Mouse (Mus musculus) adrenal gland, postnatal 4 days (tissue): ENCODE data around the gene Gm2007. TPM values are rescaled to one million over a fixed set of nuclear protein-coding genes. Genes with fewer than 3 reads are reported as not detected.
"Not testable (repeated sequence)": the region's sequence is repeated elsewhere in the genome, so short reads cannot be mapped to it uniquely, and the experiment has no call there.

Source experiments
- DNase-seq, 2 experiments: peaks; one replicate each; pipeline ENCODE4 v3.0.0; 2021 to 2022; ENCODE audit warnings: low spot score in 2 of 2, mixed read lengths in 2 of 2
- long read RNA-seq, 2 experiments: library from polyadenylated mRNA; stranded (forward); transcript quantifications; one replicate each; pipeline ENCODE4 v2.0.0; 2021
- total RNA-seq, 2 experiments: library from RNA; stranded (reverse); gene quantifications; 2 replicates each; pipeline ENCODE4 v1.2.3; 2021

Gene Gm2007
- not detected for total RNA-seq
- long read RNA-seq, experiment 1, partial matches to known transcripts, result 0 of 2 reads
- long read RNA-seq, experiment 1, other reads (novel, unspliced or antisense), result 2 of 2 reads
- long read RNA-seq, experiment 2, partial matches to known transcripts, result 0 of 3 reads
- long read RNA-seq, experiment 2, other reads (novel, unspliced or antisense), result 3 of 3 reads

DNA sequence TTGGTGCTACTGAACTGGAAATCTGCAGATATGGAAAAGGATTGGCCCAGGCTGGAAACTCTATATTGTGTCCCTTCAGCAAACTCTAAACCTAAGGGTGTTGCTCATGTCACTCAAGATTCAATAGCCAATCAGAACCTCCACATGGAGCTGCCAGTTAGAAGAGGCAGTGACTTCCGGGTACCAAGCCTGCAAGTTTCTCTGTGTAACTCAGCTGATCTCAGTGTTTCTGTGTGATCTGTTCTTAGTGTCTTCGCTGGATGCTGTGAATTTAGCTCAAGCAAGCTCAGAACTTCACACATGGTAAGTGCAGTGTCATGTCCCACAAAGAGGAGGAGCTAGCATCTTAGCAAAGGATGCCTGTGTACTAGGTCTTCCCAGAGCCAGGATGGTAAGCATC lies at the start of gene Gm2007:
TSS of gene Gm2007 (plus strand) at position 301 of the 400 bp plus-strand sequence.
- DNase-seq, result not testable (repeated sequence)

DNA sequence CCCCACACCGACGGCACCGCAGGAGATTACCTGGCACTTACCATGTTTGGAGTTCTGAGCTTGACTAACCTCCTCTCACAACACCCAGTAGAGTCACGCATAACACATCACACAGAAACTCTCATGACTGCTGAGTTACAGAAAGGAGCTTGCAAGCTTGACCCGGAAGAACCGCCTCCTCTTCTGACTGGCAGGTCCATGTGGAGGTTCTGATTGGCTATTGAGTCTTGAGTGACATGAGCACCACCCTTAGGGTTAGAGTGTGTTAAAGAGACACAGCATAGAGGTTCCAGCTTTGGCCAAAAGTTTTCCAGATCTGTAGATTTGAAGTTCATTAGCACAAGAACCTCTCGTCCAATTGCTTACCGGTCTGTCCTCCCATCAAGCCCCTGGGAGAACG lies 37.8 kb upstream of the Gm2007 start, which contains the start of gene Zfp969:
TSS of gene Zfp969 (minus strand) at position 101 of the 400 bp plus-strand sequence.
- DNase-seq, result not testable (repeated sequence)

DNA sequence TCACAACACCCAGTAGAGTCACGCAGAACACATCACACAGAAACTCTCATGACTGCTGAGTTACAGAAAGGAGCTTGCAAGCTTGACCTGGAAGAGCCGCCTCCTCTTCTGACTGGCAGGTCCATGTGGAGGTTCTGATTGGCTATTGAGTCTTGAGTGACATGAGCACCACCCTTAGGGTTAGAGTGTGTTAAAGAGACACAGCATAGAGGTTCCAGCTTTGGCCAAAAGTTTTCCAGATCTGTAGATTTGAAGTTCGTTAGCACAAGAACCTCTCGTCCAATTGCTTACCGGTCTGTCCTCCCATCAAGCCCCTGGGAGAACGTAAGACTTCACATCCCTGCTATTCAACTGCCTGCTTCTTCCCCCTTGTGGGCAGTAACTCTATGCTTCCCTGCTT lies 59.7 kb downstream of the Gm2007 start, which contains the start of gene Gm14288:
TSS of gene Gm14288 (minus strand) at position 101 of the 400 bp plus-strand sequence.
- not testable (repeated sequence) for DNase-seq

Other genes starting within 250 kb of the Gm2007 start
- gene Gm11007, start 97.6 kb upstream of the Gm2007 start, total RNA-seq, result not detected
- not detected for gene Zfp969, start 37.9 kb upstream of the Gm2007 start, total RNA-seq
- 10 to 100 TPM in 1 of 2 experiments, 1 to 10 TPM in 1; 8.2 to 13.6 TPM for gene Gm14288, start 59.6 kb downstream of the Gm2007 start, total RNA-seq
- gene Gm6710, start 127.7 kb downstream of the Gm2007 start, total RNA-seq, result 10 to 100 TPM; 31.5 TPM
- gene Zfp966, start 189.6 kb downstream of the Gm2007 start, total RNA-seq, result 1 to 10 TPM; 7.5 to 8.3 TPM
- gene Gm2026, start 223.8 kb downstream of the Gm2007 start, total RNA-seq, result 10 to 100 TPM; 26.8 to 27.8 TPM